Mouse (Mus musculus): ENCODE results near the gene Foxl1.

Gene Foxl1

GRCm38 (mm10) chr8:121127756-121128375 lies at the start of gene Foxl1:
TSS of gene Foxl1 (plus strand) at chr8:121127940.
- DNase-seq (ENCODE audit: low read depth in 2 of 2, low spot score in 2 of 2): no peak

DNA sequence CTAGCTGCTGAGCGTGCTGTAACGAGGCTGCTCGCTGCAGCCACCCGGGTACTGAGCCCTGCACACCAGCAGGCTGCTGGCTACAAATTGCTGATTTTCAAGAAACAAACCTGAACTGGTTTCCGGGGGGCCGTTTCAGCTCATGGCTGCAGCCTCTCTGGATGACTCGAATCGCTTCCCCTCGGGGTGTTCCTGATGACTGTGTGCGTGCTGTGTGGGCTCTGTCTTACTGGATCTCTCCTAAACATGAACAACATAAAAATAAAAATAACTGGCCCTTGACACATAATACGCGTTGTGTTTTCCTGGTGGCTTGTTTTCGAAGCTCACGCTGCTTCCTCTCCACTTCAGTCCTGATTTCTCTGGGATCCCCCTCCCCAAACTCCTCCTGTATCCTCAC lies 49.0 kb upstream of the Foxl1 start:
- no peak for DNase-seq (ENCODE audit: low read depth in 2 of 2, low spot score in 2 of 2)

DNA sequence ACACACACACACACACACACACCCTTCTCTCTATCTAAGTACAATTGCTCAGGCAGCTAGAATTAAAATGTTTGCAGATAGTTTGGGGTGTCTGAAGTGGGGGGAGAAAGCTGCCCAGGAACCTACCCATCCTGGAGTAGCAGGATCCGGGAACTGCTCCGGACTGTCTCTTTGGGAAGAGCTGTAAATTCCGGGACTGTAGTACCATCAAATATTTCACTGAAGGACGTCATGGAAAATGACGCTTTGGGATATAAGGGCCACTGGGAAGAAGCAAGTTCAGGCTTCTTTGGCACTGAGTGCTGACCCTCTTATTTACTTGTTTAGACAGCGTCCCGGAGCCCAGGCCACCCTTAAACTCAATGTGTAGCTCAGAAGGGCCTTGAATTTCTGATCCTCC lies 48.5 kb upstream of the Foxl1 start:
- DNase-seq (ENCODE audit: low read depth in 2 of 2, low spot score in 2 of 2): no peak

DNA sequence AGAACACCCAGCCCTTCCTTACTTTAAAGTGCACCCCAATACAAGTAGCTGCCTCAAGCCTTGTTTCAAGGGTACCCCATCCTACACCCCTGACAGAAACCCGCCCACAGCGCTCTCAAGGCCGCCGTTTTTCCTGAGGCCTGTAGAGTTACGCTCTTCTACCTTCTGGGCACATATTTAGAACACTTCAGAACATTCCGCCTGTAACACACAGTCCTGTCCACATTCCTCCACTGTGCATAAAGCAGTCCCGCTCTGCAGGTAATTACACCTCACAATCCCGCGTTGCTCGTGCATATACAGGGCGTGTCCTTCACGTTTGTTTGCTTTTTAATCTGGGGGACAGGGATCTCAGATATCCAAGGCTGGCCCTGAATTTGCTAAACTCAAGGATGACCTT lies 47.8 kb upstream of the Foxl1 start:
- no peak for DNase-seq (ENCODE audit: low read depth in 2 of 2, low spot score in 2 of 2)

GRCm38 (mm10) chr8:121080361-121081090 lies 47.2 kb upstream of the Foxl1 start:
- DNase-seq (ENCODE audit: low read depth in 2 of 2, low spot score in 2 of 2): no peak

DNA sequence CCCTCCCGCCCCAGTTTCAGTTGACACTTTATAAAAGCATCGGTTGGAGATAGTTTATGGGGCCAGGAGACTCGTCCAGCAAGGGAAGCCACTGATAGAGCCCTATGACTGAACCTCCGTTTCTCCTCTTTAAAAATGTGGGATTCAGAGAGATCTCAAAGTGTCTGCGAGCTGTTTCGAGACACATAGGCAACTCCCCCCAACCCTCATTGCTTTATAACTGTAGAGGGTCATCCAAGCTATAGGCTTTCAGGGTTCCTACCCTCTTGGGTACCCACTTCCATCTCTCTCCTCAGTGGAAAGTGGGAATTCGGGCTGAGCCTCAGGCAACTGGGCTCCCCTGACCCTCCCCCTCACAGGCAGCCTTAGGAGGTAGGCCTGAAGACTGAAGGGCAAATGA lies 46.3 kb upstream of the Foxl1 start:
- no peak for DNase-seq (ENCODE audit: low read depth in 2 of 2, low spot score in 2 of 2)

DNA sequence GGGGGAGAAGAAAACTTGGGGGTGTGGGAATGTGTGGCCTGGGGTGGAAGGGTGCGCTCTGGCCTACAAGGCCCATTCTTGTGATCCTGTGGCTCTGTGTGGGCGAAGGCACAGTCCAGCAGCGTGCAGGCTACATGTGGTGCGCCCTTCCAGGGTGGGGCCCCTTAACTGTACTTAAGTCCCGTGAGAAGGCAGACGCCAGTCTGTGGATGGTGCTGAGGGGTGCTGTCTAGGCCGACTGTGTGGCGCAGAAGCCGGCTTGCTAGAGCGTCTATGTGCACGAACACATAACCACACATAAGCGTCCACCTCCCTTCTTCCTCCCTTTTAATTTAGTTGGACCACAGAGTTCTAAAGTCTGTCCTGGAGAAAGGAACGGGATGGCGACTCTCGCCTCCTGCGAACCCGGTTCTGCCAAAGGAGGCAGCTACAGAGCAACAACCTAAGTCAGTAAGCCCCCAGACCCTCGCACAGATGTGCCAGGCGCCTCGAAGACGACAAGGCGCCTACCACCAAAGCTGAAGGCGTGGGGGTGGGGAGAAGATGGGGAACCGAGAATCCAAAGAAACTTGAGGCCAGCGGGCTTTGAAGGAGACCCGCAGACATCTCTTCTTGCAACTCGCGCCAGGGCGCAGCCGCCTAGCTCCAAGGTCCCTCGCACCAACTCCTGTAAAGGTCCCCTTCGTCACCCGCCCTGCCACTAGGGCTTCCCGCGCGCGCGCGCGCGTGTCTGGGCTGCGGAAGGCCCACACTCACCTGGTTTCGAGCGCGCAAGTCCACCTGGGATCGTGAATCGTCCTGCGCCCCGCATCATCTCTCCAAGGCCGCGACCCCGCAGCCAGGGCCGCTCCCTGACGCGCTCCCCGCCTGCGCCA lies 45.3 kb upstream of the Foxl1 start:
- no peak for DNase-seq (ENCODE audit: low read depth in 2 of 2, low spot score in 2 of 2)

- DNase-seq (ENCODE audit: low read depth in 2 of 2, low spot score in 2 of 2): no peak
Observed at GRCm38 (mm10) chr8:121083093-121083935, 44.4 kb upstream of the Foxl1 start.

GRCm38 (mm10) chr8:121083936-121084209 lies 43.9 kb upstream of the Foxl1 start:
- no peak for DNase-seq (ENCODE audit: low read depth in 2 of 2, low spot score in 2 of 2)

GRCm38 (mm10) chr8:121084210-121084951 lies 43.4 kb upstream of the Foxl1 start, which contains the start of gene Foxf1:
TSS of gene Foxf1 (plus strand) at chr8:121084386.
- DNase-seq (ENCODE audit: low read depth in 2 of 2, low spot score in 2 of 2): no peak

- DNase-seq (ENCODE audit: low read depth in 2 of 2, low spot score in 2 of 2): no peak
Observed at GRCm38 (mm10) chr8:121085011-121085410, 42.7 kb upstream of the Foxl1 start.

GRCm38 (mm10) chr8:121085561-121085960 lies 42.2 kb upstream of the Foxl1 start:
- DNase-seq (ENCODE audit: low read depth in 2 of 2, low spot score in 2 of 2): no peak

GRCm38 (mm10) chr8:121086004-121086900 lies 41.5 kb upstream of the Foxl1 start:
- DNase-seq (ENCODE audit: low read depth in 2 of 2, low spot score in 2 of 2): no peak

DNA sequence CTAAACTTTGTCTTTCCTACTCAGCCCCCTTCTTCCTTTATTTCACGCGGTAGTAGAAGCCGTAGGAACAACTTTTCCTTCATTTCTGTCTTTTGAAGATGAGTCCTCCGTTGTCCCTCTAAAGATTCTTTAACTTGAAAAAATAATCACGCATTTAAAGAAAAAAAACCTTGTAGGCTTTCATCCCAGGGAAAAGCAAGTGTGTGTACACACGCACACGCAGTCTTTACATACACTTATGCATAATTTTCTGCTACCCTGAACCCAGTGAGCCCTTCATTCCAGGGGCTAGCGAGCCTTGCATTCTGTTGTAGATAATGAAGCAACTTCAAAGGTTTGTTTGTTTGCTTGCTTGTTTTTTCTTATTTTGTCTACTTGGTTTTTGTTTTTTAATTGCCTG lies 39.5 kb upstream of the Foxl1 start:
- DNase-seq (ENCODE audit: low read depth in 2 of 2, low spot score in 2 of 2): no peak

GRCm38 (mm10) chr8:121088871-121089630 lies 38.7 kb upstream of the Foxl1 start:
- no peak for DNase-seq (ENCODE audit: low read depth in 2 of 2, low spot score in 2 of 2)

DNA sequence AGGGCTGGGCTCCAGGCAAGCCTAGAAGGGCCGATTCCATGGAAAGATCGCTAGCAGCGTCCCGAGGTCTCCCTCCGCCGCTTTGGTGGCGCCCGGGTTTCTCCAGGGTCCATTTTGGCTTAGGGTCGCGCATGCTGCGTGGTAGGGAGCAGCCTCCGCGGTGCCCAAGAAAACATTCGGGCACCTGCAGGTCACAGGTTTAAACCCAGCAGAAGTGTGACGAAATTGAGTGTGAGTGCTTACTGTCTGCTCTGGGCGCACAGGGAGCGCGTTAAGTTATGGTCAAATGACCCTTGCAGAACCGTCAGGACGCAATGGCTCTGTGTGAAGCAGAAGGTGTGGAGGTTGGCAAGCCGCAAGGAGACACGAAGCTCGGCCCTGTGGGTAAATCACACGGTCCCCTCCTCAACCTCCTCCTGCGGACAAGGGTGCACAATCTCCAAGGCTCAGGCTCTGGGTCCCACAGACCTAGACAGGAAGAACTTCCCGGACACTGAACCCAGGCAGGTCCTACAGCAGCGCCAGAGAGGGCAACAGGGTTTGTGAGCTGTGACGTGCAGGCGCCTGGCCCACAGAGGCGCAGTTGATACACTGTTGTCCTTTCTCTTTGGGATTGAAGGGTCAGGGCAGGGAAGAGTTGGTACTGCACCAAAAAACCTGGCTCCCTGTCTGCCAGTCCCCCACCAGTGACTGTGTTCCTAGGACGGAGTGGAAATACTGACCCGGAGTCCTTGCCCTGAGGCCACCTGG lies 37.9 kb upstream of the Foxl1 start:
- DNase-seq (ENCODE audit: low read depth in 2 of 2, low spot score in 2 of 2): no peak

- DNase-seq (ENCODE audit: low read depth in 2 of 2, low spot score in 2 of 2): no peak
Observed at GRCm38 (mm10) chr8:121090716-121091115, 37.0 kb upstream of the Foxl1 start.

DNA sequence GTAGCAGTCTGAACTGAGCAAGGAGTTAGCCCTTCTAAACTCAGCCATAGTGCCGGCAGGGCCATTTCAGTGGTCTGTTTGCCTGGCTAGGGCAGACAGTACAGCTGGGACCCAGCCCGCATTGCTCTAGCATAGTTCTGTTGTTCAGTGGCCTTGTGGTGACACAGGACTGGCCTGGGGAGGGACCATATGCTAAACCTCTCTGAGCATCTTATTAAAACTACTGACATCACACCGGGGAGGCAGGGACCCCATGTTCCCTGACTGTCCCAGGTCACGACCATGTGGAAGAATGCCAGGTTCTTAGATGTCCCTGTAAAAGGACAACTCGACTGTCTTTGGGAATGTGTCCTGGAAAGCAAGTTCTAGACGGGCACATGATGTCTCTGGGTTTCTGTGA lies 35.6 kb upstream of the Foxl1 start:
- DNase-seq (ENCODE audit: low read depth in 2 of 2, low spot score in 2 of 2): no peak

Measured in CD8-positive naive resting alpha-beta T cell, adult 2 months (primary cell).